Mouse (Mus musculus) midbrain, embryonic 14.5 days (tissue): ENCODE measurements around the gene Sec23ip. TPM values are rescaled to one million over a fixed set of nuclear protein-coding genes. Genes with fewer than 3 reads are reported as not detected.

ENCODE experiments used
- ATAC-seq: fragments of 200-750 bp; cut with Nextera tagmentation; 2 replicates; pipeline ENCODE4 v1.8.0; 2017; ENCODE audit warnings: moderate number of reproducible peaks, moderate library complexity; ENCODE audit not compliant: low FRiP score, low TSS enrichment
- DNase-seq: peaks from one replicate; pipeline ENCODE4 v3.0.0-alpha.2; 2015
- H3K27ac ChIP-seq: fragments of 300-500 bp; sonication (generic); replicated peaks from 2 replicates; pipeline ENCODE4 v1.5.1; 2014; ENCODE audit warnings: mild to moderate bottlenecking, low read depth, low read length, moderate library complexity
- H3K27me3 ChIP-seq: fragments of 300-500 bp; sonication (generic); 2 replicates; pipeline ENCODE4 v1.6.1; 2014; ENCODE audit warnings: low read length, control low read depth, mixed read lengths; ENCODE audit not compliant: control insufficient read depth, insufficient read depth
- H3K36me3 ChIP-seq: fragments of 300-500 bp; sonication (generic); 2 replicates; pipeline ENCODE4 v1.6.1; 2014; ENCODE audit warnings: low read length, control low read depth; ENCODE audit not compliant: control insufficient read depth, insufficient read depth
- H3K4me1 ChIP-seq: fragments of 300-500 bp; sonication (generic); 2 replicates; pipeline ENCODE4 v1.6.1; 2014; ENCODE audit warnings: mild to moderate bottlenecking, antibody characterized with exemption, low read length, control low read depth; ENCODE audit not compliant: control insufficient read depth, insufficient read depth
- H3K4me2 ChIP-seq: fragments of 300-500 bp; sonication (generic); 2 replicates; pipeline ENCODE4 v1.6.1; 2014; ENCODE audit warnings: mild to moderate bottlenecking, low read length, moderate library complexity
- H3K4me3 ChIP-seq: fragments of 300-500 bp; sonication (generic); replicated peaks from 2 replicates; pipeline ENCODE4 v1.5.1; 2014; ENCODE audit warnings: low read depth, low read length
- H3K9ac ChIP-seq: fragments of 300-500 bp; sonication (generic); replicated peaks from 2 replicates; pipeline ENCODE4 v1.6.1; 2014; ENCODE audit warnings: mild to moderate bottlenecking, low read length, moderate library complexity
- H3K9me3 ChIP-seq: fragments of 300-500 bp; sonication (generic); 2 replicates; pipeline ENCODE4 v1.6.1; 2016; ENCODE audit warnings: low read length, control low read depth, mixed read lengths; ENCODE audit not compliant: control insufficient read depth
- WGBS: fragments of 180-500 bp; shearing (Covaris S2); extraction: QIAGEN DNeasy Blood & Tissue Kit; methylation state at CpG from one replicate; pipeline ENCODE4 v1.1.7; 2014; 5-methylcytosine and 5-hydroxymethylcytosine counted together
- microRNA-seq: library from miRNA; unstranded; fragments of <30 nt; microRNA quantifications from one replicate; pipeline ENCODE4, GENCODE M21; 2016
- polyA plus RNA-seq: library from polyadenylated mRNA; unstranded; fragments of >200 nt; fragmentation: Nextera tagmentation; extraction: Ambion mirVana; gene quantifications from 2 replicates; pipeline ENCODE4 v1.2.1, GENCODE M21; 2014

Sec23ip gene
- polyA plus RNA-seq, 1 experiment from 2014 or later: 39.6 TPM

DNA sequence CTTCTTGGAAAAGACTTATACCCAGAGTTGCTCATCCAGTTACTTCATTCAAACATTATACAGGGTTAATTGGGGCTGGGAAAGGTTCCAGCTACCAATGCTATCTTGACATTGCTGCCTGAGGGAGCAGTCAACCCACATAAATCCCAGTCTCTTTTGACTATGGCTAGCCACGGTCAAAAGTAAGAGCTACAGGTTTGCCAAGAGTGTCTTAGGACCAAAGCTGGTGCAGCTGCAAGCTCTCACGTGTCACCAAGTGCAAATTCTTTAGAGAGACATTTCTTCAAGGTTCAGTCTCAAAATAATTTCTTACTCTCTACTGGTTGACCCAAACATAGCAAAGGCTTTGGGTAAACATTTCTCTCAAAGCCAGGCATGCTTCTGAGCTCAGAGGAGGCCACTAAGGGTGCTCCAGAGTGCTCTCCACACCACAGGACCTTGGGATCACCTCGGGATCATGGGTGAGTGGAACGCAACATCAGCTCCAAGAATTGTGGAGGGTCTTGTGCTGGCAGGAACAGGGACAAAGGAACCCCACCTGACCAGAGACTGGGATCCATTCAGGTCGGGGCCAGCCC lies 80.3 kb downstream of the Sec23ip start:
- Histone ChIP-seq H3K9me3 (no peaks in the 10 kb centered on the region), H3K27me3 (no peaks in the 10 kb centered on the region; the same call in 1 of the 2 replicates), H3K27ac (no peak overlapping the region), H3K4me1 (no peaks in the 10 kb centered on the region), H3K4me2 (no peak overlapping the region), H3K4me3 (no peak overlapping the region), H3K36me3 (no peaks in the 10 kb centered on the region), H3K9ac (no peak overlapping the region)
- 88% methylated on average over 5 of the region's 5 CpGs for WGBS
- ATAC-seq (no peak), DNase-seq (no peak)

DNA sequence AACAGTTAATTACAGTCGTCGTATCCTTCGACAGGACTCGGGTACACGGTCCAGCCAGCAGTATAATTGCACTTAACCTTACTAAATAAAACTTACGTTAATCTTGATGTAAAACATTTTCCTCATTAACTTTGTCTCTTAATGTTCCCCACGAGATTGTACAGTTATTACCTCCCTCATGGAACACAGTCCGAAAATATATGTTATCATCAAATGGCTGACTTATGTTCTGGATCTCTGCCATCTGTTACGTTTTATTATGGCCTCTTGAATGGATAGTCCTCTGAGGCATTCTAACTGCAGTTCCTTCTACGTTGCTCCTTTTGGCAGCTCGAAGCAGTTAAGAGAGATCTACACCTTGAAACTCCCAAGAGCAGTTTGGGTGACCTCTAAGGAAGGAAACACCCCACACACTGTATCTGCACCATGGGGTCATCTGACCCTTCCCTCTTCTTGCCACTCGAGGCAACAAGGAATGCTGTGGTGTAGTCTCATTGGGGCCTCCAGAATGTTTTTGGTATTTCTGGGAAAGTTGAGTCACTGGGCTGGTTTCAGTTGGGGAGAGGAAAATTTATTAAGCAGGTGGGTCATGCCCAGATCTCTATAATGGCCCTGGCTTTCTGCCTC lies 87.8 kb downstream of the Sec23ip start:
- H3K9me3 ChIP-seq: no peaks in the 10 kb centered on the region
- 85% methylated on average over 12 of the region's 12 CpGs for WGBS
- H3K4me2 ChIP-seq: no peak overlapping the region
- peaks cover 35% of the 10 kb centered on the region for H3K27me3 ChIP-seq
- H3K4me1 ChIP-seq: no peaks in the 10 kb centered on the region
- ATAC-seq (no peak), DNase-seq (no peak)
- no peak overlapping the region for H3K9ac ChIP-seq
- no peak overlapping the region for H3K4me3 ChIP-seq
- no peaks in the 10 kb centered on the region for H3K36me3 ChIP-seq
- H3K27ac ChIP-seq: no peak overlapping the region

GRCm38 (mm10) chr7:128833196-128833595 lies 88.5 kb downstream of the Sec23ip start:
- H3K4me1 ChIP-seq: no peaks in the 10 kb centered on the region
- no peak overlapping the region for H3K27ac ChIP-seq
- no peak overlapping the region for H3K9ac ChIP-seq
- no peak overlapping the region for H3K4me2 ChIP-seq
- ATAC-seq: no peak
- WGBS: 91% methylated on average over 4 of the region's 4 CpGs
- no peaks in the 10 kb centered on the region for H3K9me3 ChIP-seq
- H3K36me3 ChIP-seq: no peaks in the 10 kb centered on the region
- H3K4me3 ChIP-seq: no peak overlapping the region
- no peak for DNase-seq
- peaks cover 35% of the 10 kb centered on the region for H3K27me3 ChIP-seq

Small RNA genes within 50 kb of the gene (microRNA-seq; reads per million reads assigned to microRNA genes)
- not detected for gene Gm25778

Other genes starting within 250 kb of the Sec23ip start
- 1.2 and 1.7 TPM in 2 replicates for gene Bag3, start 221.3 kb upstream of the Sec23ip start, polyA plus RNA-seq
- 404 and 444 TPM in 2 replicates for gene Inpp5f, start 133.6 kb upstream of the Sec23ip start, polyA plus RNA-seq
- gene Mcmbp, start 4.4 kb upstream of the Sec23ip start, polyA plus RNA-seq: 60.8 and 61.7 TPM in 2 replicates